Mouse (Mus musculus) liver, embryonic 14.5 days (tissue): ENCODE measurements around the gene Med26. TPM values are rescaled to one million over a fixed set of nuclear protein-coding genes. Genes with fewer than 3 reads are reported as not detected.

Experiments
- ATAC-seq: fragments of 200-750 bp; cut with Nextera tagmentation; 2 replicates; pipeline ENCODE4 v1.8.0; 2017; ENCODE audit warnings: moderate number of reproducible peaks, mild to moderate bottlenecking, moderate library complexity; ENCODE audit not compliant: insufficient read depth
- DNase-seq, 3 experiments: peaks; one replicate each; pipeline ENCODE4 v3.0.0-alpha.2; 2012 to 2013; ENCODE audit warnings: low read depth in 3 of 3, low spot score in 3 of 3
- H3K27ac ChIP-seq: fragments of 300-500 bp; sonication (generic); 2 replicates; pipeline ENCODE4 v1.5.1; 2014; ENCODE audit warnings: moderate library complexity, mild to moderate bottlenecking, control low read depth, inconsistent platforms
- H3K27me3 ChIP-seq: fragments of 300-500 bp; sonication (generic); 2 replicates; pipeline ENCODE4 v1.6.1; 2014; ENCODE audit warnings: mild to moderate bottlenecking, low read length, moderate library complexity; ENCODE audit not compliant: control insufficient read depth, insufficient read depth
- H3K36me3 ChIP-seq: fragments of 300-500 bp; sonication (generic); replicated peaks from 2 replicates; pipeline ENCODE4 v1.6.1; 2014; ENCODE audit warnings: low read depth; ENCODE audit not compliant: control insufficient read depth, insufficient read depth
- H3K4me1 ChIP-seq, 2 experiments: fragments of 200-500 bp in 1 of 2; fragments of 300-500 bp in 1 of 2; sonication (generic) in 1 of 2; replicated peaks; 2 replicates each; pipeline ENCODE4 v1.6.1; 2012 to 2014; ENCODE audit warnings: antibody characterized with exemption in 1 of 2, inconsistent platforms in 1 of 2, low read length in 1 of 2; ENCODE audit not compliant: control insufficient read depth in 2 of 2, insufficient read depth in 2 of 2
- H3K4me2 ChIP-seq: fragments of 300-500 bp; sonication (generic); 2 replicates; pipeline ENCODE4 v1.6.1; 2014; ENCODE audit warnings: low read depth, mild to moderate bottlenecking, control low read depth, moderate library complexity
- H3K4me3 ChIP-seq, 2 experiments: fragments of 200-500 bp in 1 of 2; fragments of 300-500 bp in 1 of 2; sonication (generic) in 1 of 2; 2 replicates each; pipeline ENCODE4 v1.5.1; 2012 to 2014; ENCODE audit warnings: low read depth in 2 of 2, low read length in 2 of 2, mild to moderate bottlenecking in 2 of 2, control low read depth in 1 of 2, inconsistent platforms in 1 of 2, moderate library complexity in 1 of 2; ENCODE audit not compliant: insufficient read depth in 1 of 2
- H3K9ac ChIP-seq: fragments of 300-500 bp; sonication (generic); replicated peaks from 2 replicates; pipeline ENCODE4 v1.6.1; 2014; ENCODE audit warnings: mild to moderate bottlenecking, control low read depth, moderate library complexity
- H3K9me3 ChIP-seq: fragments of 300-500 bp; sonication (generic); 2 replicates; pipeline ENCODE4 v1.6.1; 2016; ENCODE audit warnings: low read length, mixed read lengths; ENCODE audit not compliant: control insufficient read depth
- CTCF ChIP-seq: IDR thresholded peaks from 2 replicates; pipeline ENCODE4 v1.5.1; 2016; ENCODE audit warnings: antibody characterized with exemption, low read depth, control low read depth
- EP300 ChIP-seq: IDR thresholded peaks from 2 replicates; pipeline ENCODE4 v1.6.1; 2016; ENCODE audit warnings: antibody characterized with exemption, low read depth
- WGBS: fragments of 180-500 bp; shearing (Covaris S2); extraction: QIAGEN DNeasy Blood & Tissue Kit; methylation state at CpG from one replicate; pipeline ENCODE4 v1.1.7; 2014; ENCODE audit not compliant: insufficient replicate concordance; 5-methylcytosine and 5-hydroxymethylcytosine counted together
- polyA plus RNA-seq, 2 experiments: library from polyadenylated mRNA; depleted of rRNA in 1 of 2; stranded (reverse) in 1 of 2; unstranded in 1 of 2; fragments of >200 nt; fragmentation: Nextera tagmentation in 1 of 2; extraction: Ambion mirVana in 1 of 2; gene quantifications; 2 replicates each; pipeline versions ENCODE4 v1.2.1 to v1.2.3; 2012 to 2014

Med26 gene
- polyA plus RNA-seq, 2 experiments: 4.6 to 6.2 TPM

- no peaks in the 10 kb centered on the region for H3K9me3 ChIP-seq
- H3K4me3 ChIP-seq: peak within 1 kb of the TSS; percentile 82 to 86
- ATAC-seq: peak; percentile 96
- H3K4me2 ChIP-seq: peak within 1 kb of the TSS; percentile 85
- WGBS: under 1% methylated on average over 78 of the region's 80 CpGs
- peak within 1 kb of the TSS; percentile 66 for H3K27ac ChIP-seq
- H3K27me3 ChIP-seq: no peaks in the 10 kb centered on the region
- H3K36me3 ChIP-seq: peaks cover 31% of the 10 kb centered on the region
- peaks cover 8 to 15% of the 10 kb centered on the region in 2 experiments for H3K4me1 ChIP-seq
- TF ChIP-seq CTCF (no peak), EP300 (no peak)
- DNase-seq: peak; percentile 97
- H3K9ac ChIP-seq: peak within 1 kb of the TSS; percentile 82
Measured at GRCm38 (mm10) chr8:72474826-72475546, 73.1 kb downstream of the Med26 start, which contains the start of gene Cherp. TSS of gene Cherp (minus strand) at chr8:72475226.

- 92% methylated on average over 7 of the region's 7 CpGs for WGBS
- H3K27ac ChIP-seq: no peak overlapping the region
- no peak for TF ChIP-seq EP300
- TF ChIP-seq CTCF: no peak
- no peaks in the 10 kb centered on the region for H3K9me3 ChIP-seq
- H3K4me3 ChIP-seq: no peak overlapping the region
- H3K27me3 ChIP-seq: no peaks in the 10 kb centered on the region
- peaks cover 3 to 4% of the 10 kb centered on the region in 2 experiments for H3K4me1 ChIP-seq
- no peak for ATAC-seq
- H3K4me2 ChIP-seq: no peak overlapping the region
- DNase-seq: no peak
- H3K9ac ChIP-seq: no peak overlapping the region
- H3K36me3 ChIP-seq: peaks cover 73% of the 10 kb centered on the region
Measured at GRCm38 (mm10) chr8:72470684-72471083, 77.4 kb downstream of the Med26 start.

GRCm38 (mm10) chr8:72469984-72470383, 78.1 kb downstream of the Med26 start:
- no peaks in the 10 kb centered on the region for H3K9me3 ChIP-seq
- H3K4me1 ChIP-seq: peaks cover 2 to 3% of the 10 kb centered on the region in 2 experiments; a peak in 3 of 4 replicates
- WGBS: 89% methylated on average over 8 of the region's 8 CpGs
- ATAC-seq (no peak), DNase-seq (no peak)
- H3K27me3 ChIP-seq: no peaks in the 10 kb centered on the region
- H3K4me3 ChIP-seq: no peak overlapping the region
- no peak overlapping the region for H3K27ac ChIP-seq
- H3K36me3 ChIP-seq: peaks cover 80% of the 10 kb centered on the region
- no peak overlapping the region for H3K9ac ChIP-seq
- TF ChIP-seq EP300: no peak
- no peak for TF ChIP-seq CTCF
- no peak overlapping the region for H3K4me2 ChIP-seq

- WGBS: 76% methylated on average over 2 of the region's 2 CpGs
- Histone ChIP-seq H3K9me3 (no peaks in the 10 kb centered on the region), H3K4me1 (peaks cover 2 to 3% of the 10 kb centered on the region in 2 experiments; a peak in 3 of 4 replicates), H3K27ac (no peak overlapping the region), H3K4me2 (no peak overlapping the region), H3K9ac (no peak overlapping the region), H3K4me3 (no peak overlapping the region), H3K27me3 (no peaks in the 10 kb centered on the region), H3K36me3 (peaks cover 86% of the 10 kb centered on the region)
- DNase-seq: no peak
- no peak for TF ChIP-seq EP300
- no peak for TF ChIP-seq CTCF
- ATAC-seq: no peak
Measured at GRCm38 (mm10) chr8:72469243-72469642, 78.8 kb downstream of the Med26 start.

GRCm38 (mm10) chr8:72464211-72464610, 83.9 kb downstream of the Med26 start:
- no peak overlapping the region for H3K4me2 ChIP-seq
- TF ChIP-seq EP300 (no peak), CTCF (no peak)
- H3K4me1 ChIP-seq: no peaks in the 10 kb centered on the region
- H3K36me3 ChIP-seq: peaks cover 96% of the 10 kb centered on the region
- H3K27me3 ChIP-seq: no peaks in the 10 kb centered on the region
- H3K9ac ChIP-seq: no peak overlapping the region
- WGBS: 88% methylated on average over 10 of the region's 10 CpGs
- no peak for DNase-seq
- no peak overlapping the region for H3K27ac ChIP-seq
- no peak overlapping the region for H3K4me3 ChIP-seq
- no peaks in the 10 kb centered on the region for H3K9me3 ChIP-seq
- ATAC-seq: no peak
